Comparison of ENCODE assay signal across 11 mouse cellular contexts in the genomic region with DNA sequence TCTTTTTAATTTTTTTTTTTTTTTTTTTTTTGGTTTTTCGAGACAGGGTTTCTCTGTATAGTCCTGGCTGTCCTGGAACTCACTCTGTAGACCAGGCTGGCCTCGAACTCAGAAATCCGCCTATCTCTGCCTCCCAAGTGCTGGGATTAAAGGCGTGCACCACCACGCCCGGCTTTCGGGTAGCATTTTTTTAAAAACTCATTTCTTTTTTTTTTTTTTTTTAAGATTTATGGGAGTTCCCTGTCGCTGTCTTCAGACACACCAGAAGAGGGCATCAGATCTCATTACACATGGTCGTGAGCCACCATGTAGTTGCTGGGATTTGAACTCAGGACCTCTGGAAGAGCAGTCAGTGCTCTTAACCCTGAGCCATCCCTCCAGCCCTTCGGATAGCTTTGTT. TPM values are rescaled to one million over a fixed set of nuclear protein-coding genes. Genes with fewer than 3 reads are reported as not detected.
"Had no signal": no experiment of that assay in that cellular context is flagged by ENCODE, and none has a peak within 500 bp of the region (broad histone marks: within the 10 kb centered on the region; RNA-seq: fewer than 3 reads in every experiment).

No protein-coding gene starts in this region.

RNA-seq across cellular contexts. Expression of gene C2, which starts 3.9 kb away (rescaled TPM):
- total RNA-seq: neutrophil, adult 5-6 weeks had no signal

RNA-seq across cellular contexts. Expression of gene Slc44a4, which starts 12.3 kb away (rescaled TPM):
- polyA plus RNA-seq: neural tube, embryonic 13.5 days; neural tube, embryonic 14.5 days; neural tube, embryonic 15.5 days had no signal

RNA-seq across cellular contexts. Expression of gene Gm20547, which starts 20.1 kb away (rescaled TPM):
- total RNA-seq: neutrophil, adult 5-6 weeks had no signal
- polyA plus RNA-seq: neural tube, embryonic 13.5 days; neural tube, embryonic 14.5 days; neural tube, embryonic 15.5 days; small intestine, adult 2 months; stomach, embryonic 14.5 days; stomach, embryonic 15.5 days; stomach, embryonic 16.5 days; stomach, postnatal 0 days; testis, adult 2 months; thymus, postnatal 0 days had no signal
